Mouse (Mus musculus) adipocyte (in vitro differentiated cells): ENCODE data around the gene Slc44a4.
A peak's percentile ranks its signal among the peaks of the same experiment; 100 is the strongest.
"Not testable (repeated sequence)": the region's sequence is repeated elsewhere in the genome, so short reads cannot be mapped to it uniquely, and the experiment has no call there.

Source experiments
- DNase-seq: peaks from one replicate; pipeline ENCODE4 v3.0.0-alpha.2; 2016; ENCODE audit warnings: low spot score

Slc44a4 gene

DNA sequence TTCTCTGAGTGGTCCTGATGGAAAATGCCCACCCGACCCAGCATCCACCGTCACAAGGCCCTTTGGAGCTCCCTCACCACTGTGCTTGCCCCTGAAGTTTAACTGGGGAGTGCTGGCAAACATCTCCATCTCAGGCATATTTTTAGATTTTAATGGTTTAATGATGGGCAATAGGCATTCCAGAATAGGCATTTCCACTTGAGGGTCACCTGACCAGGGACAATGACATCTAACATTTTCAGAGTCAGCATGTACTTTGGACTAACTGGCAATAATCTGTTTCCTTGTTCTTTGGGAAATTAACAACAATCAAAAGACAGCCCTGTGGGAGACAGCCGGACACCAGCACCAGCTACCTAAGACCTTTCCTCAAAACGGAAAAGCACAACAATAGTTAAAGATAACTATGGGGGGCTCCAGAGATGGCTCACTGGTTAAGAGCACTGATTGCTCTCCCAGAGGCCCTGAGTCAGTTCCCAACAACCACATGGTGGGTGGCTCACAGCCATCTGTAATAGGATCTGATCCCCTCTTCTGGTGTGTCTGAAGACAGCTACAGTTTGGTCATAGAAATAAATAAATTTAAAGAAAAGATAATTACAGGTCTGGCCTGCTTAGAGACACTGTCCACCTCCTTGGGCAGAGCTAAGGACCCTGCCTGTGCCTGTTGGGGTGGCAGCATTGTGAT is 29.0 kb downstream of the Slc44a4 start:
- no peak for DNase-seq

DNA sequence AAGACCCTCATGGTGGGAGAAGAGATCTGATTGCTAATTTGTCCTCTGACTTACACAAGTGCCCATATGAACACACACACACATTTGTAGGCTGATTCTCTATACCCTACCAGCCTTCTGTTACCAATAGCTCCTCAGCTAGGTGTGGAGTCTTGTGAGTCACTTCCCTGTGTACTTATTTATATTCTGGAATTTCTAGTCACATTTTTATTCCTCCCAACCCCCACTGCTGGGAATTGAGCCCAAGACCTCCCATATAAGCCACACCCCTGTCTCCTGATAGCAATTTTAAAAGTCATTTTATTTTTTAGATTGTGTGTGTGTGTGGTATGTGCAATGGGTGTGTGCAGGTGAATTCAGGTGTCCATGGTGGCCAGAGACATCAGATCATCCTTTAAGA is 30.1 kb downstream of the Slc44a4 start:
- no peak for DNase-seq

DNA sequence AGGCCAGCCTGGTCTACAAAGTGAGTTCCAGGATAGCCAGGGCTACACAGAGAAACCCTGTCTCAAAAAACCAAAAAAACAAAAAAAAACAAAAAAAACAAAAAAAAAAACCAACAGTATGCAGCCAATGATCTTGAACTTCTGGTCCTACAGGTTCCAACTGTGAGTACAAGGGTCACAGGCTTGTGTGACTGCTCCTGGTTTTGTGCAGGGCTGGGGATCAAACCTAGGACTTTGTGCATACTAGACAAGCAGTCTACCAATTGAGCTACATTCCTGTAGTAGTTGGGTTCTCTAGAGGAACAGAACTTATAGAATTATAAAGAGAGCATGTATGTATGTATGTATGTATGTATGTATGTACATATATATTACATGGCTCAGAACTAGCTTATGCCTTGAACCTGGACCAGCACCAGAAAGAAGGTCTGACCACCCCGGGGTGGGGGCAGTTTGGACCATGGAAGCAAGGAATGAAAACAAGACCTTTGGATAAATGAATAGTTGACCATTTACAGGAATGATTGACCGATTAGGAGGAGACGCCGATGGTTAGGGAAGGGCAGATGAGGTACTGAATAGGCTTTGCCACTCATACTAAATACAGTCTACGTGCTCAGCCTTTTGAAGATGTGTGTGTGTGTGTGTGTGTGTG is 32.3 kb downstream of the Slc44a4 start:
- no peak for DNase-seq

DNA sequence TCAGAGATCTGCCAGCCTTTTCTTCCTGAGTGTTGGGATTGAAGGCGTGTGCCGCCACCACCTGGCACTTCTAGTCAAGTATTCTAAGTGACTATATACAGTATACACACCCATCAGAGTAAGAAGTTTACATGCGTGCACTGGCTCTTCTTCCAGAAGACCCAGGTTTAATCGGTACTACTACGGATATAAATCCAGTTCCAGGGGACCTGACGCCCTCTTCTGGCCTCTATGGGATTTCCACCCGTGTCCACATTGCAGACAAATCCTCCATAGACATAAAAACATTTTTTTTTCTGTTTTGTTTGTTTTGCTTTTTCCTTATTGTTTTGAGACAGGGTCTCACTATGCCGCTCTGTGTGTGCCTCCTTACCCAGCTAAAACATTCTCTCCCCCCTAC is 33.3 kb downstream of the Slc44a4 start:
- no peak for DNase-seq

DNA sequence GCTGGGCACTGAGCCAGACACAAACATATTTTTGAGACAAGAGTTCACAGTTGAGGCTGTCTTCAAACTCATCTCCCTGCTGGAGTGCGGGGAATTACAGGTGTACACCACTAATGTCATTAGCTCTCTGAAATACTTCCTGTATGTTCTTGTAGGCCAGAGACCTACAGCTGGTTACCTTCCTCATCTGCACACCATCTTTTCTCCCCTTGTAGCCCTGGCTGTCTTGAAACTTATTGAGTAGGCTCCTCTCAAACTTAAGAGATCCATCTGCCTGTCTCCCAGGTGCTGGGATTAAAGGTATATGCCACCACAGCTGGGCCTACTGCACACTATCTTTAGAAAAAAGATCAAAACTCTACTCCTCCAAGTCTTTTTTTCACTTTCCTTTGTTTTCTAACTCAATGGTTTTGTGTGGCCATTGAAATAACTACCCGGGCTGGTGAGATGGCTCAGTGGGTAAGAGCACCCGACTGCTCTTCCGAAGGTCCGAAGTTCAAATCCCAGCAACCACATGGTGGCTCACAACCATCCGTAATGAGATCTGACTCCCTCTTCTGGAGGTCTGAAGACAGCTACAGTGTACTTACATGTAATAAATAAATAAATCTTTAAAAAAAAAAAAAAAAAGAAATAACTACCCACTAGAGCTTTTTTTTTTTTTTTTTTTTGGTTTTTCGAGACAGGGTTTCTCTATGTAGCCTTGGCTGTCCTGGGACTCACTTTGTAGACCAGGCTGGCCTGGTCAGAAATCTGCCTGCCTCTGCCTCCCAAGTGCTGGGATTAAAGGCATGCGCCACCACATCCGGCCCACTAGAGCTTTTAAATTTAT is 34.7 kb downstream of the Slc44a4 start:
- DNase-seq, result not testable (repeated sequence)

DNA sequence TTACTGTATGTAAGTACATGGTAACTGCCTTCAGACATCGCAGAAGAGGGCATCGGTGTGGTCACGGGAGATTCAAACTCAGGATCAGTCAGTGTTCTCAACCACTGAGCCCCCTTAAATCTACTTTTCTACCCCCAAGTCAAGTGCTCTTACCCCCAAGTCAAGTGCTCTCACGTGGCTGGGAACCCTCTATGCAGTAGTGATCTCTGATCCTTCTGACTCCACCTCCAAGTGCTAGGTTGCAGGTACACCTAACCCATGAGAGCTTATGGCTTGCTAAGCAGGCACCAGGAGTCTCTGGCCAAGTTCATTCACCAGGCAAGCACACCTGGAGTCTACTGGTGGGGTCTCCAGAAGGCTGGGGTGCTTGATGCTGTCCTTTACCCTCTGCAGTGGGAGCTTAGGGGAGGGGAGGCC is 35.3 kb downstream of the Slc44a4 start:
- no peak for DNase-seq

DNA sequence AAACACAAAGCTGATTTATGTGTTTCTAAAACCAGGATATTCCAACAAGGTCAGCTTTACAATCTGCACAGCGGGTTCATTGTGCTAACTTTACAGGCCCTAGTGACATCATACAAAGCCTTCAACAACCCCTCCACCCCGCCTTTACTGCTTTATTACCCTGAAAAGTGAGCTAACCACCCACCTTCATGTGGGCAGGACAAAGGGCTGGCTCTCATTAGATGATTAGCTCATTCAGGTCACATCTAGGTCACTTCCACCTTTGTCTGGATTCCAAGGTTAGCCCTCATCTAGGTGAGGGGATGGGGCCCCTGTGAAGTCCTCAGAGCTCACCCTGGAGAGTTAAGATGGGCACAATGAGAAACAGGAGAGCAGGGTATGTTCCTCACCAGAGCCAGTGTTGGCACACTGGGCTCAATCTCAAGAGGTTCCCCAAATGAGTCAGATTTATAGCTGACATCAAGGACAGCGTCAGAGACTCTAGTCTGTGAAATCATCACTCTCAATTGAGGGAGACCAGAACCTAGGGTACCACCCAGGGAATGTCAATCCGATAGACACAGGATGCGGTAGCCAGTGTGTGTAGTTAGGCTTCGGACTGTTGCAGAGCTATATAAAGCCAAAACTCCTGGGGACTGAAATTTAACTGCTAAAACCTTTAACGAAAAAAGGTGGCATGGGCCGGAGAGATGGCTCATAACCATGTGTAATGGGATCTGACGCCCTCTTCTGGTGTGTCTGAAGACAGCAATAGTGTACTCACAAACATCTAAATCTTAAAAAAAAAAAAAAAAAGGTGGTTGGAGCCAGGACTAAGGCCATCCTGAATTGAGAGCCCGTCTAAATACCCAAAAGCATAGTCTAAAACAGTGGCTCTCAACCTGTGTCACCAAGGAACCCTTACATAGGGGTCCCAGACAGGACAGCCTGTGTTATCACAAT is 36.5 kb downstream of the Slc44a4 start:
- DNase-seq, result no peak

DNA sequence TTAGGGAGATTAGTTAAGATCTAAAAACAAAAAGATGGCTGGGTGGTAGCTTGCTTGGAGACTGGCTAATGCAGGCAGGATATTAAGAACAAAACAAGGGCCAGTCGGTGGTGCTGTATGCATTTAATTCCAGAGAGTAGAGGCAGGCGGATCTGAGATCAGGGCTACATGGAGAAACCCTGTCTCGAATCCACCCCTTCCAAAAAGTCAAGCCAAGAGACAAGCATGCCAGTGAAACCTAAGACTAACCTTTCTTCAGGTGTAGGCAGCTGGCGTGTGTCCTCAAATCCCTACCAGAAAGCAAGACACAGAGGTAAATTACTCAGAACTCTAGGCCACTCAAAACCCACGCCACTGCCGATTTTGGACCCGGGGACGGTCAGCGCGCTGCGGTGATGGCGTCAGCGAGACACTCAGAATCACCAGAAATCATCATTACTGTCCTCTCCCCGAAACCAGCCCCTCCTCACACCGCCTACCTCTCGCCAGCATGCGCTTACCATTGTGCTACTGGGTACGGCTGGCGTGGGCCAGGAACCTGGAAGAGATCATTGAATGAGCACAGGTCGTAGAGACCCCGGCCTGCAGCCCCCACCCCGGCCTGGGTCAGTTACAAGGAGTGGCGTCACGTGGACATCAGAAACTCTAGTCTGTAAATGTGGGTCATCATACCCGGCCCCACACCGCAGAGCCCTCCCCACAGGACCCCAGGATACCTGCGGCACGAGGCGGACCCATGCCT is 37.5 kb downstream of the Slc44a4 start:
- no peak for DNase-seq

DNA sequence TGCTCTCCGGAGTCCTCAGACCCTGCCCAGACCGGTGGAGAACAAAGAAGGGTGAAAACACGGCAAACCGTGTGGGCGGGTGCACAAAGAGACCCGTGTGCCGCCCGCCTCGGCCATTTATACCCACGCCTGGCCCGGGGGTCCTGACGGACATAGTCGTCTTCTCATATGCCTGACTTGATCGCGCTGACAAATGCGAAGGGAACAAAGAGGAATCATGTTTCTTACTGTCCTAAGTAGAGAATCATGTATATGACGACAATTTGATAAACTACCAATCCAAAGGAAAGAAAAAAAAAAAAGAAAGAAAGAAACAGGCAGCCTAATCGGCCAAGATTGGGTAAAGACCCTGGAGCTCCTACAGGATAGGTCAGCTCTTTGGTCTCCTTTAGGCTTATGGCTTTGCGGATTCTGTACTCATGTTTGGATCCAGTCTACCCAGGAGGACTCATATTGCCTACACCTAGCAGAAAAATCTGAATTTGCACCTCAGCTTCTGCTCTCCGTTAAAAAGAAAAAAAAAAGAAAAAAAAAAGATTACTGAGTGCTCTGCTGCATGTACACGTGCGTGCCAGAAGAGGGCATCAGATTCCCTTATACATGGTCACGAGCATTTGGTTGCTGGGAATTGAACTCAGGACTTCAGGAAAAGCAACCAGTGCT is 38.2 kb downstream of the Slc44a4 start:
- DNase-seq, result peak; percentile 90

DNA sequence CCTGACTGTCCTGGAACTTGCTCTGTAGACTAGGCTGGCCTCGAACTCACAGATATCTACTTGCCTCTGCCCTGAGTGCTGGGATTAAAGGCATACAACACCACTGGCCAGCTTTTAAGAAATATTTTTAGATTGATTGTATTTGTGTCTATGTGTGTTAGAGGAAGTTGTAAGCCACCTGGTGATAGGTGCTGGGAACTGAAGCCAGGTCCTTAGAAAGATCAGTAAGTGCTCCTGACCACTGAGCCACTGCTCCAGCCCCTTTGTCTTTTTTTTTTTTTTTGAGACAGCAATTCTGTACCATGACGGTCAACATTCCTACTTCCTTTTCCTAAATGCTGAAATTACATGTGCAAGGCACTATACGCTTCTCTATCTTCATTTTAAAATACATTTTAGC is 39.0 kb downstream of the Slc44a4 start:
- no peak for DNase-seq

DNA sequence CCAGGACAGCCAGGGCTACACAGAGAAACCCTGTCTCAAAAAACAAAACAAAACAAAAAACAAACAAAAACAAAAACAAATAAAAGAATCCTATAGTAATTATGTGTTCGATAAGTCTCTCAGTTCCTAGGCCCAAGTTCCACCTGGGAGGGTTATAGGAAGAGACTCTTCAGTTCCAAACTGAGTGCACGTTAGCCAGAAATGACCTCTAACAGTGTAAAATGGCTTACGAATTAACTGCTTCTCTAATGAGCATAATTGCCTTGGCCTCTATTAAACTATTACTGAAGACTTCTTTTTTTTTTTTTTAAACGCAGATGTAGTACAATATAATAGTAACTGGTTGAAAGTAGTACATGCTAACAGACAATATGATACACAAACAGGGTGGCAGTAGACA is 39.6 kb downstream of the Slc44a4 start:
- no peak for DNase-seq

DNA sequence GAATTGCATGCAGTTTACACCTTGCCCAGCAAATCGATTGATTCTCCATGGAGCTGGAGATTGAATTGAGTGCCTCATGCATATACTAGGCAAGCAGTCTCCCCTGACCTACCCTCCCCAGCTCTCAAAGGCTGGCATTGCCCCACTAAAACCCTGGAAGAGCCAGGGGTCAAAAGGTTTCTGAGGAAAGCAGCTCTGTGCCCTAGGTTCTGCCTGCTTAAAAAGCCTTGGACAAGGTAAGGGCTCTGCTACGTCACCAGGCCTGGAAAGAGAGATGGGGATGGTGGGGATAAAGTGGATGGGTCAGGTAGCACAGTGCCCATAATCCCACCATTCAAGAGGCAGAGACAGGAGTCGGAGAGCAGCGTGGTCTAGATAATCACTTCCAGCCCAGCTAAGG is 40.6 kb downstream of the Slc44a4 start:
- no peak for DNase-seq

DNA sequence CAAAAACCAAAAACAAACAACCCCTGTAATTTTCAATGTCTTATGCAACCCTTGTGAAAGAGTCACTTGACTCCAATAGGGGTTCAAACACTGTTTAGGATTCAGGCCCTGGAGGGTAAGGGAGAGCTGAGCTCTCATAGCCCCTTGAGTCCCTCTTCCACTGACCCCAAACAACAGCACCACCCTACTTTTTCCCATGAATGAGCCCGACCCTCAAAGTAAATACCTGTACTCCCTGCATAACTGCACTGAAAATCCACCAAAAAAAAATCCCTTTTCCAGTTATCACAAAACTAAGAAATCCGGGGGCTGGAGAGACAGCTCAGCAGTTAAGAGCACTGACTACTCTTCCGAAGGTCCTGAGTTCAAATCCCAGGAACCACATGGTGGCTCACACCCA is 41.6 kb downstream of the Slc44a4 start:
- DNase-seq, result peak; percentile 49

DNA sequence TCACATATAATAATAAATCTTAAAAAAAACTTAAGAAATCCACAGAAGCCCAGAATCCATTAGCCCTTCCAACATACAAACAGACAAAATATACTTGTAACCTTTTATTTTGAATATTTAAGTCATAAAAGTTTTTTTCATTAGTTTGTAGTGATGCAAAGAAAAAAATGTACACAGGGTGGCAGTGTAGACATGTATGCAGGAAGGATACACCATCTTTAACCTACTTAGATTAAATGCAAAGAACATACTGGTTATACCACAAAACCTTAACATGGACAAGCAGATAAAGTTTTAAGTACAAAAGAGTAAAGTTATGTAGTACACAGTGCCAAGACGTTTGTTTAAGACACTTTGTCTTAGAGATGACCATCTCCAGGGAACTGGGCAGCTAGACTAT is 42.1 kb downstream of the Slc44a4 start:
- DNase-seq, result peak; percentile 60

DNA sequence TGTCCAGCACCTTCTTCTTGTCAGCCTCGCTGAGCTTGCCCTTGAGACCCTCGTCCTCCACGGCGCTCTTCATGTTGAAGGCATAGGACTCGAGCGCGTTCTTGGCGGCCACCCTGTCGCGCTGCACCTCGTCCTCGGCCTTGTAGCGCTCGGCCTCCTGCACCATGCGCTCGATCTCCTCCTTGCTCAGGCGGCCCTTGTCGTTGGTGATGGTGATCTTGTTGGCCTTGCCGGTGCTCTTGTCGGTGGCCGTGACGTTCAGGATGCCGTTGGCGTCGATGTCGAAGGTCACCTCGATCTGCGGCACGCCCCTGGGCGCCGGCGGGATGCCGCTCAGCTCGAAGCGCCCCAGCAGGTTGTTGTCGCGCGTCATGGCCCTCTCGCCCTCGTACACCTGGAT is 43.0 kb downstream of the Slc44a4 start:
- DNase-seq, result not testable (repeated sequence)

DNA sequence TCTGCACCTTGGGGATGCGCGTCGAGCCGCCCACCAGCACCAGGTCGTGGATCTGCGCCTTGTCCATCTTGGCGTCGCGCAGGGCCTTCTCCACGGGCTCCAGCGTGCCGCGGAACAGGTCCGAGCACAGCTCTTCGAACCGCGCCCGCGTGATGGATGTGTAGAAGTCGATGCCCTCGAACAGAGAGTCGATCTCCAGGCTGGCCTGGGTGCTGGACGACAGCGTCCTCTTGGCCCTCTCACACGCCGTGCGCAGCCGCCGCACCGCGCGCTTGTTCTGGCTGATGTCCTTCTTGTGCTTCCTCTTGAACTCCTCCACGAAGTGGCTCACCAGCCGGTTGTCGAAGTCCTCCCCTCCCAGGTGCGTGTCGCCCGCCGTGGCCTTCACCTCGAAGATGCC is 43.7 kb downstream of the Slc44a4 start:
- DNase-seq, result not testable (repeated sequence)

DNA sequence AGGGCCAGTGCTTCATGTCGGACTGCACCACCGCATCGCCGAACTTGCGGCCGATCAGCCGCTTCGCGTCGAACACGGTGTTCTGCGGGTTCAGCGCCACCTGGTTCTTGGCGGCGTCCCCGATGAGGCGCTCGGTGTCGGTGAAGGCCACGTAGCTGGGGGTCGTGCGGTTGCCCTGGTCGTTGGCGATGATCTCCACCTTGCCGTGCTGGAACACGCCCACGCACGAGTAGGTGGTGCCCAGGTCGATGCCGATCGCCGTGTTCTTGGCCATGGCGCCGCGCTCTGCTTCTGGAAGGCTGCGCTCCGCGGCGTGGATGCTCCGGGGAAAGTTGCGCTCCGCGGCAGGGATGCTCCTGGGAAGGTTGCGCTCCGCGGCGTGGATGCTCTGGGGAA is 44.5 kb downstream of the Slc44a4 start:
- DNase-seq, result not testable (repeated sequence)

DNA sequence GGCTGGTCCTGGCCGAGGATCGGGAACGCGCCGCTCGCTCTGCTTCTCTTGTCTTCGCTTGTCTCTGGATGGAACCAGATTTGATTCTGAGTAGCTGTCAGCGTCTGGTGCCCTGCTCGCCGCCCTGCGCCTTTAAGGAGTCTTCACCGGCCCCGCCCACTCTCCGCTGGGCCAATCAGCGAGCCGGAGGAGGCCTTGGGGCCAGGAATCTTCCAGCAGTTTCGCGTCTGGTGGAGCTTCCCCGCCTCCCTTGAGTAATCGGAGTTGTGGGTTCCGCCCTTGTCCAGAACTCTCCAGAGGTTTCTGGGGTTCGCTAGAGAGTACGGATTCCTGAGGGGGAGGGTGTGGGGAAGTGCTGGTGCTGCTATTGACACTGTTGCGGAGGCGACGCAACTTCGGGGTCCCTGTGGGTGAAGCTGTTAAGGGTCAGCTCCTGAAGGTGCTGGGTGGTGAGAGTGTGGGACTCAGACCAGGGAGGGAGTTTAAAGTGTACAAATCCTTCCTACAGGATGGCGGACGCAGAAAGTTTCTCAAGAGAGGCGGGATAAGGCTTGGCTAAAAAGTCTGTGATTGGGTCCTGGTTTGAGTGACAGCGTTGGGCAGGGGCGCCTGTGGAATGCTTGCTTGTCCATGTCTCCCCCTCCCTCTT is 45.0 kb downstream of the Slc44a4 start, which contains the start of gene Hspa1b:
Hspa1b (minus strand) TSS at position 109 of the 649 bp plus-strand sequence.
- peak; percentile 92 for DNase-seq

DNA sequence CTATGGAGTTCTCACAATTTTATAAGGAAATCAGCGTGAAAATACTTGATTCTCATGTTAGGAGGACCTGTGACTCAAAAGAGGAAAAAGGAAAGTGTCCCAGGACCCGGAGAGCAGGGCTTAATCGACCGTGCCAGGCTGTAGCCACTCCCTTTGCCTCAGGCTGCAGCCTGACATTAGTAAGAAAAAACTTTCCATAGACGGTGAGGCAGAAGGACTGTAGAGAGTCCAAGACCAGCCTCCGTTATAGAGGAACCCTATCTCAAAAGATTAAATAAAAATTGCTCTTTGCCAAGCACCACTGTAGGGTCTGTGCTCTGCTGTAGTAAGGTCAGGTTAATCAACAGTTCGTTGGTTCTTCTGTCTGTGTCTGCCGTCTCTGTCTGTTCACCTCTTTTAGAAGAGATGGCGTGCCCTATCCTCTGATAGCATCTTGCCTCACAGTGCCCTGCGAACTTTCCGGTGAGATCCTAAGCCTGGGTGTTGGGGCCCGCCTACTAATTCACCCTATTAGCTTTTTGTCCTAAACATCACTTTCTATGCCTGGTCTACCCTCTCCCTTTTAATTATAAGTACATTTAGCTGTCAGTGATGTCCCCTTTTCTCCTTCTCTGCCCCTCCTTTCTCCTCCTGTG is 45.7 kb downstream of the Slc44a4 start:
- peak; percentile 73 for DNase-seq
